Mouse (Mus musculus) megakaryocyte, embryonic 14.5 days (primary cell): ENCODE data around the gene Fut7.

Experiments
- FLI1 ChIP-seq: IDR thresholded peaks from 2 replicates; pipeline ENCODE4 v1.6.1; 2012; ENCODE audit warnings: low read length, inconsistent platforms, mixed read lengths
- GATA1 ChIP-seq: IDR thresholded peaks from 3 replicates; pipeline ENCODE4 v1.6.1; 2012; ENCODE audit warnings: mixed read lengths, low read length, inconsistent platforms, borderline replicate concordance

DNA sequence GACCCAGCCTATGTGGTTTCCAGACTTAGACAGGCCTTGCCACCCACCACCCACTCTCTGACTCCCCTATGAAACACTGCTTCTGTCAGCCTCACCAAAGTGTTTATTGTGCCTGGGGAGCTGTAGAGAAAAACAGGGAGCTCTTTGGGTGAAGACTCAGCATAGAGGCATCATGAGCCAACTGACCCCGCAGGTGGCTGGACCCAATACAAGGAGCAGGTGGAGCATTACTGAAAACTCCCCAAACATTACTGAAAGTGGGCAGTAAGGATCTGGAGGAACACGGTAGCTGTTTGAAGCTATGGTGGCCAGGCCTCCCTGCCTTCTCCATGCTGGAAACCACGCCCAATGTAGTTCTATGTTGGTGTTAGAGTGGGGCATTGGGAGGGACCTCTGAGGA is 40.6 kb downstream of the Fut7 start:
- TF ChIP-seq FLI1 (no peak), GATA1 (no peak)
